Mouse (Mus musculus) lung, embryonic 16.5 days (tissue): ENCODE measurements at regions not wholly inside any gene's neighbourhood (a gene's known extent, or its start where the extent isn't known, plus 50 kb on each side); places are given as distances from the start of the nearest gene placed in this dataset.

ENCODE experiments used
- ATAC-seq: fragments of 200-750 bp; cut with Nextera tagmentation; 2 replicates; pipeline ENCODE4 v1.8.0; 2017; ENCODE audit warnings: low read depth, mild to moderate bottlenecking, moderate library complexity
- H3K27ac ChIP-seq: fragments of 300-500 bp; sonication (generic); 2 replicates; pipeline ENCODE4 v1.5.1; 2014; ENCODE audit warnings: mild to moderate bottlenecking, control low read depth, low read length
- H3K27me3 ChIP-seq: fragments of 300-500 bp; sonication (generic); 2 replicates; pipeline ENCODE4 v1.6.1; 2014; ENCODE audit warnings: low read depth, low read length, mixed read lengths; ENCODE audit not compliant: control insufficient read depth, insufficient read depth
- H3K36me3 ChIP-seq: fragments of 300-500 bp; sonication (generic); 2 replicates; pipeline ENCODE4 v1.6.1; 2014; ENCODE audit warnings: low read length; ENCODE audit not compliant: control insufficient read depth, insufficient read depth
- H3K4me1 ChIP-seq: fragments of 300-500 bp; sonication (generic); replicated peaks from 2 replicates; pipeline ENCODE4 v1.6.1; 2014; ENCODE audit warnings: low read length, mixed read lengths; ENCODE audit not compliant: control insufficient read depth, insufficient read depth
- H3K4me2 ChIP-seq: fragments of 300-500 bp; sonication (generic); 2 replicates; pipeline ENCODE4 v1.6.1; 2014; ENCODE audit warnings: low read depth, low read length, control low read depth
- H3K4me3 ChIP-seq: fragments of 300-500 bp; sonication (generic); 2 replicates; pipeline ENCODE4 v1.5.1; 2014; ENCODE audit warnings: mild to moderate bottlenecking, low read length, control low read depth
- H3K9ac ChIP-seq: fragments of 300-500 bp; sonication (generic); 2 replicates; pipeline ENCODE4 v1.6.1; 2014; ENCODE audit warnings: low read length, control low read depth
- H3K9me3 ChIP-seq: fragments of 300-500 bp; sonication (generic); 2 replicates; pipeline ENCODE4 v1.6.1; 2016; ENCODE audit warnings: low read length; ENCODE audit not compliant: control insufficient read depth
- WGBS: fragments of 180-500 bp; shearing (Covaris S2); extraction: QIAGEN DNeasy Blood & Tissue Kit; methylation state at CpG from one replicate; pipeline ENCODE4 v1.1.7; 2014; 5-methylcytosine and 5-hydroxymethylcytosine counted together

GRCm38 (mm10) chr6:127239529-127240471 is 87.8 kb upstream of the Ccnd2 start:
- Histone ChIP-seq H3K9me3 (no peaks in the 10 kb centered on the region), H3K4me2 (no peak overlapping the region), H3K27ac (no peak overlapping the region), H3K36me3 (no peaks in the 10 kb centered on the region), H3K27me3 (no peaks in the 10 kb centered on the region), H3K4me3 (no peak overlapping the region), H3K4me1 (no peaks in the 10 kb centered on the region), H3K9ac (no peak overlapping the region)
- WGBS, result 64% methylated on average over 12 of the region's 12 CpGs
- ATAC-seq, result no peak

GRCm38 (mm10) chr6:127240472-127241375 is 88.7 kb upstream of the Ccnd2 start:
- no peak for ATAC-seq
- H3K4me2 ChIP-seq, result no peak overlapping the region

GRCm38 (mm10) chr6:127241693-127242425 is 89.9 kb upstream of the Ccnd2 start:
- Histone ChIP-seq H3K4me3 (no peak overlapping the region), H3K9me3 (no peaks in the 10 kb centered on the region), H3K4me1 (no peaks in the 10 kb centered on the region), H3K4me2 (no peak overlapping the region), H3K27ac (no peak overlapping the region), H3K27me3 (no peaks in the 10 kb centered on the region), H3K36me3 (no peaks in the 10 kb centered on the region), H3K9ac (no peak overlapping the region)
- no peak for ATAC-seq
- 62% methylated on average over 14 of the region's 14 CpGs for WGBS

More at GRCm38 (mm10) chr6:127240472-127241375, 88.7 kb upstream of the Ccnd2 start:
- WGBS, result 85% methylated on average over 19 of the region's 19 CpGs
- H3K27ac ChIP-seq, result no peak overlapping the region
- no peaks in the 10 kb centered on the region for H3K4me1 ChIP-seq
- H3K27me3 ChIP-seq, result no peaks in the 10 kb centered on the region
- no peak overlapping the region for H3K9ac ChIP-seq
- no peak overlapping the region for H3K4me3 ChIP-seq
- no peaks in the 10 kb centered on the region for H3K9me3 ChIP-seq
- no peaks in the 10 kb centered on the region for H3K36me3 ChIP-seq

DNA sequence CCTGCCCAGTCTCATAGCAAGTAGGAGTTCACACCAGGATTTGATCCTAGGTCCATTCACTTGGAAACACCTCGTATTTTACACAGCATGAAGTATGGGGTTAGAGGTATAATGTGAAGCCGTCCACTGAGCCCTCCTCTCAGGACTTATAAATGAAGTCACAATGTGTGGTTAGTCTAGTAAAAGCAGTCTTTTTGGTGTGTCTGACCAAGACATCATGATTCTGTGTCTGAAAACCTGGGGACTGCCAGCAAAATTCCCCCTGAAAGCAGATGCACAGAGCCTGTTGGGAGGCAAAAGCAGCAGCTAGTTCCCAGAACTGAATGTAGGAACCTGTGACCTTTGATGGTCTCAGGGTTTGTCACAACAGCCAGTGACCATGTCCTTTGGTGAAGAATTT is 91.0 kb upstream of the Ccnd2 start:
- H3K4me2 ChIP-seq, result no peak overlapping the region
- no peaks in the 10 kb centered on the region for H3K27me3 ChIP-seq
- no peak overlapping the region for H3K27ac ChIP-seq
- no peaks in the 10 kb centered on the region for H3K36me3 ChIP-seq
- 76% methylated on average over 2 of the region's 2 CpGs for WGBS
- no peak overlapping the region for H3K9ac ChIP-seq
- no peak for ATAC-seq
- H3K4me3 ChIP-seq, result no peak overlapping the region
- H3K9me3 ChIP-seq, result no peaks in the 10 kb centered on the region
- H3K4me1 ChIP-seq, result no peaks in the 10 kb centered on the region

DNA sequence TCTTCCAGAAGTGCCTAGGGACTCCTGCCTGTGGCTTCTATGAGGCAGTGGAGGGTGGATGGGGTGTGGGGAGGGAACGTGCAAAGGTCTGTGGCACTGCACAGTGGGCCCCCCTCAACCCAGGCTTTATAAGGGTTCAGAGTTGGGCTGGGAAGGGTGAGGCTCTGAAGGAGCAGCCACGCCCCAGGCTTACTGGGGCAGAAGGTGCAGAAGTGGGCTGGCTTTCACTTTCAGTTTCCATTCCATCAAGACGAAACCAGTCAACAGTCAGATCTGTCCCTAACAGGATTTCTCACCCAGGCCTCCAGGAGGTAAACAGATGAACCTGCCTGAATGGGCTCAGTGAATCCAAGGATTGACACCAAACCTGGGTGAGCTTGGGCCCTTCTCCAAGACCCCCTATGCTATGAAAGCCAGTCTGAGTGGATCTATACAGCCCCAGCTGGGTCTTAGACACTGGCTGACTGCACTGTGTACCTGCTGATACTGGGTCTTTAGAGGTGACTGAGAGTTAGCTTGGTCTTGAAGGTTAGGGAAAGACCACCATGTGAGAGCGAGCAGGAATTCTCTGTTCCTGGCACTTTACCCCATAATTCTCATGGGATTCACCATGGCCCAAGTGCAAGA is 93.9 kb upstream of the Ccnd2 start:
- Histone ChIP-seq H3K36me3 (no peaks in the 10 kb centered on the region), H3K27me3 (no peaks in the 10 kb centered on the region), H3K9ac (no peak overlapping the region), H3K4me1 (no peaks in the 10 kb centered on the region), H3K9me3 (no peaks in the 10 kb centered on the region), H3K4me3 (no peak overlapping the region), H3K4me2 (no peak overlapping the region), H3K27ac (no peak overlapping the region)
- 0 out of 2 replicates have a peak, but pooled peaks have one; percentile 36 for ATAC-seq
- WGBS, result 75% methylated on average over 4 of the region's 4 CpGs

DNA sequence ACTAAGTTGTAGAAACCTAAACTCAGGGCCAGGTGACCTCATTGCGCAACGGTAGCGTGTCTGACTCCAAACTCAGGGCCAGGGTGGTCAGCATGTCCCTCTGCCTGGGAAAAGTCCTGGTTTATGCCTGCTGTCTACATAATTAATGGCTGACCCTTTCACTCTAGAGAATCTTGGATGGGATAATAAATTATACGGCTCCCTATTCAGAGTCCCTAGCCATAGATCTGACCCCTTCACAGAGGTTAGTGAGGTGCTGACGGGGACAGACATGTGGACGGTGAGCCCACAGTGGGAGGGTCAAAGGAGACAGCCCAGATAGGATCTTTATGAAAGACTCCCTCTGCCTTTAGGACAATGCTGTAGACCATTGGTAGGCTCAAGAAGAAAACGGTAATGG is 94.7 kb upstream of the Ccnd2 start:
- no peak for ATAC-seq
- H3K4me2 ChIP-seq, result no peak overlapping the region
- no peak overlapping the region for H3K4me3 ChIP-seq
- no peaks in the 10 kb centered on the region for H3K27me3 ChIP-seq
- peaks cover 4% of the 10 kb centered on the region for H3K4me1 ChIP-seq
- H3K36me3 ChIP-seq, result no peaks in the 10 kb centered on the region
- WGBS, result 83% methylated on average over 7 of the region's 7 CpGs
- no peaks in the 10 kb centered on the region for H3K9me3 ChIP-seq
- no peak overlapping the region for H3K9ac ChIP-seq
- no peak overlapping the region for H3K27ac ChIP-seq

GRCm38 (mm10) chr6:127247343-127247742 is 95.3 kb upstream of the Ccnd2 start:
- H3K36me3 ChIP-seq, result no peaks in the 10 kb centered on the region
- H3K9ac ChIP-seq, result no peak overlapping the region
- ATAC-seq, result no peak
- H3K27me3 ChIP-seq, result no peaks in the 10 kb centered on the region
- H3K9me3 ChIP-seq, result no peaks in the 10 kb centered on the region
- no peak overlapping the region for H3K27ac ChIP-seq
- H3K4me2 ChIP-seq, result no peak overlapping the region
- 49% methylated on average over 5 of the region's 5 CpGs for WGBS
- H3K4me3 ChIP-seq, result no peak overlapping the region
- H3K4me1 ChIP-seq, result peaks cover 10% of the 10 kb centered on the region

DNA sequence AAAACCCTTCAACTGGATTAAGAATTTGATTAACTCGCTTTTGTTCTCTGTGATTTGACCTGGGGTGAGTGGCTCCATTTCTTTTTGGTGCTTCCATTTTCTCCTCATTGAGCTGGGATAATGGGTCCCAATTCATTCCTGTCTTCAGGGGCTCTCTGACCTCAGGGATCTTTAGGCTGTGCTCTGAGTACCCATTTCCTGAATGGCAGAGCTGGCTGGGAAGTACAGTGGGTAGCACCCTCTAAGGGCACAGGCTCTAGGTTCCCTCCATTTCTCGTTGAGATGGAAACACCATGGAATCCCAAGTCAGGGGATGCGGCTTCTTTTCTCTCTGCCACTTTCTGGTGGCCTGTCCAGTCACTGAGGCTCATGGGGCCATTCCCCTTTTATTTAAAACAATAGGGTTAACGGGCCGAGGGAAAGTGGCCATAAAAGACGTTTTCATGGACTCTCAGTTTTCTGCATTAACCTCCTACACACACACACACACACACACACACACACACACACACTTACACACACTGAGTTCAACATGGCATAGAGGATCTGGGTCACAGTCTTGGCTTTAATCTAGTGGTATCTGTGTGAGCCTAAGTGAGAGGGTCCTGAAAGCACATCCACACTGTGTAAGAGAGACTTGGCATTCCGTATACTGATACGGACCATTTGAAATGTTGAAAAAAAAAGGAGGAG is 98.3 kb upstream of the Ccnd2 start:
- H3K36me3 ChIP-seq, result no peaks in the 10 kb centered on the region
- no peak for ATAC-seq
- H3K4me2 ChIP-seq, result no peak overlapping the region
- H3K4me3 ChIP-seq, result no peak overlapping the region
- H3K27me3 ChIP-seq, result no peaks in the 10 kb centered on the region
- H3K4me1 ChIP-seq, result peaks cover 12% of the 10 kb centered on the region
- 48% methylated on average over 8 of the region's 8 CpGs for WGBS
- no peak overlapping the region for H3K27ac ChIP-seq
- H3K9ac ChIP-seq, result no peak overlapping the region
- no peaks in the 10 kb centered on the region for H3K9me3 ChIP-seq
